Mouse (Mus musculus) WW6 (cell line): Measurements from ENCODE around the gene Shld2.

Source experiments
- DNase-seq: peaks from one replicate; pipeline ENCODE4 v3.0.0-alpha.2; 2013; ENCODE audit warnings: low read depth, low spot score

Gene Shld2

DNA sequence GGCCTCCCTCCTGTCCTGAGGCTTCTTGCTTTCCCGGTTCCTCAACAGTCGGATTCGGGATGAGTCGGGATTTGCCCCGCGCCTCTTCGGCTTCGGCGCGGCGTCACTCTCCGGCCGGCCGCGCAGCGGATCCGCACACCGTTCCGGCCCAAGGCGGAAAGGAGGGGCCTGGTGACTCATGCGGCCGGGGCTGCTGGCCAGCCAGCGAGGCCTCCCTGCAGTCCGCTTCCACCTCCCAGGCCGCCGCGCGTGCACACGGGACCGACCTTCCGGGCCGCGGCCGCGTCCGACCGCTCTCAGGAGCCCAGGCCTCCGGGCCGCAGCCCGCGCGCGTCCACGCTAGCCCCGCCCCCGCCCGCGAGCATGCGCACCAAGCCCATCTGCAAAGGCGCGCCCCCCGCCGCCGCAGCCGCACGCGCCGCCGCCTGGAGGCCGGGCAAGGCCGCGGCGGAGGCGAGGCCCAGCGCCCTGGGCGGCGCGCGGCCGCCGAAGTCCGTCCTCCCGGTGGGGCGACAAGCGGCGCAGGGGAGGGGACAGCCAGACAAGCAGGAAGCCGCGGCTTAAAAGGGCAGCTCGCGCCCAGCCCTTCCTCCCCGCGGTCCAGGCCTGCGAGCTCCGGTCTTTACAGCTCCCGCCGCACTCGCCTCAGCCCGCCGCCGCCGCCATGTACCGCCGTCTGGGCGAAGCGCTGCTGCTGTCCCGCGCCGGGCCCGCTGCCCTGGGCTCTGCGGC lies at the start of gene Shld2, which contains the start of gene Glud1:
TSS of gene Shld2 (minus strand) at position 260 of the 732 bp plus-strand sequence.
TSS of gene Glud1 (plus strand) at position 494 of the 732 bp plus-strand sequence.
- no peak for DNase-seq

- no peak for DNase-seq
These were observed 49.5 kb upstream of the Shld2 start for GRCm38 (mm10) chr14:34359676-34360244.

- no peak for DNase-seq
These were observed 47.6 kb upstream of the Shld2 start for GRCm38 (mm10) chr14:34357671-34358455.

GRCm38 (mm10) chr14:34355301-34355700 lies 45.0 kb upstream of the Shld2 start, which contains the start of gene Fam25c:
Gene Fam25c, minus strand, starts transcription at chr14:34355433.
- no peak for DNase-seq

DNA sequence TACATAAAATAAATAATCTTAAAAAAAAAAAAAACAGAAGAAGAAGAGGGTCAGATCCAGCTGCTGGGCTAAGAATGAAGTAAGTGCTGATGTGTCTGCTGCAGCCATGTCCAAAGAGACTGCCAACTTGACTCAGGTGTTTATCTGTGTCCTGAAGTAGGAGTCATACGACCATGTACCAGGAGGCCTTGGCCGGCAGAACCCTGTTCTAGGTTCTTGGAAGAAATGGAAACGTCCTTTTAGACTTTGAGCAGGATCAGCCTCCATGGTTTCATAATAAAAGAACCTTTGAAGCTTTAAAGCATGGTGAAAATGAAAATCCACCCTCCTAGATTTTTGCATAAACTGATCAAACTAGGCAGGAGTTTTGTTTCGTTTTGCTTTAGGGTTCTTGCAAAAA lies 44.2 kb upstream of the Shld2 start:
- no peak for DNase-seq

GRCm38 (mm10) chr14:34353326-34353725 lies 43.0 kb upstream of the Shld2 start:
- no peak for DNase-seq

DNA sequence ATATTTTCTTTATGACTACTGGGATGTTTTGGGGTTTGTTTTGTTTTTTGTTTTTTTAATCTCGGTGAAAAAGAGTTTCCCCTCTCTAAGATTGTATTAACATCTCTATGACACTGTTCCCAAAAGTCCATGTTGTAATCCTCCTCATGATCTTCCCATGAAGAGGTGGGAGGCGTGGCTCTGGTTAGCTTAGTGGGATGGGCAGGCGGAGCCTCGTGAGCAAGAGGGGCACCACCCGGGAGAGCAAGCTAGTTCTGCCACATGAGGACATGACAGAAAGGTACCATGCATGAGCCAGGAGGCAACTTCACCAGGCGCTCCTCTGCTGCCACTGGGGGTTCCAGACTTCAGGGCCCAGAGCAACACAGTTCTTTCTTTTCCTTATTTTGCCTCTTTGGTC lies 42.2 kb upstream of the Shld2 start:
- DNase-seq = no peak

- no peak for DNase-seq
These were observed 41.4 kb upstream of the Shld2 start for GRCm38 (mm10) chr14:34351660-34352059.

- DNase-seq = no peak
These were observed 38.7 kb upstream of the Shld2 start for GRCm38 (mm10) chr14:34349007-34349406.

- DNase-seq = no peak
These were observed 38.0 kb upstream of the Shld2 start for GRCm38 (mm10) chr14:34348301-34348700.

- DNase-seq = no peak
These were observed 36.8 kb upstream of the Shld2 start for GRCm38 (mm10) chr14:34347084-34347483.

GRCm38 (mm10) chr14:34345771-34346566 lies 35.7 kb upstream of the Shld2 start:
- no peak for DNase-seq

DNA sequence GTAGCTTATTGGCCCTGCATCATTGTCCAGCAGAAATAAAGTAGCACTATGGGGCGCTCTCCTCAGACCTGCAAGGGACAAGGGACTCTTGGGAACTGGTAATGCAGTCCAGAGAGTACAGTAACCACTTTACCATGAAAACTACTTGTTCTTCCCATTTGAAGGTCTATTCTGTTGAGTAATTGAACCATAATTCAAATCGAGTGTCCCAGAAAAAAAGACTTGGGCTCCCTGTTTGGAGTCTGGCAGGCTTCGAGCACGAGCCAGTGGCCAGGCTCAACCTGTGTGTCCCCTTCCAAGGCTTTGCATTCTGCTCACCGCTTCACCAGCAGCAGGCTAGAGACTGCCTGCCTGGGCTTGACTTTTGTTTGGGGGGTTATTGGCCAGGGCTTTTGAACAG lies 34.1 kb upstream of the Shld2 start:
- no peak for DNase-seq

DNA sequence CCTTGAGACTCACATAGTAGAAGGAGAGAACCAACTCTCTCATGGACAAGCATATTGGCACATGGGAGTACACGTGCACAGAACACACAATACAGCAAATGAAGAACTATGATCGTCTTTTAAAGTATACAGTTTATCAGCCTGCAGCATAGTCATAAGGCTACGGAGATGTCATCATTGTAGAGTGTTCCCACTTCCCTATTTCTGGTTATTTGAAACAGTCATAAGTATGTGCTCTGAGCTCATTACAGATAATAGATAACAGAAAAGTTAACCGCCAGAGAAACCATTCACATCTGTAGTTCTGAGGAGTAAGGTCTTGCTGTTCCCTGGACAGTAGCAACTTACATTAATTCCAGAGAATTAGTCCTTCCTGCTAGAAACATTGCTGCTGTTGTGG lies 32.8 kb upstream of the Shld2 start:
- no peak for DNase-seq

- no peak for DNase-seq
These were observed 31.7 kb upstream of the Shld2 start for GRCm38 (mm10) chr14:34341993-34342392.

GRCm38 (mm10) chr14:34339446-34339845 lies 29.2 kb upstream of the Shld2 start:
- DNase-seq = no peak

DNA sequence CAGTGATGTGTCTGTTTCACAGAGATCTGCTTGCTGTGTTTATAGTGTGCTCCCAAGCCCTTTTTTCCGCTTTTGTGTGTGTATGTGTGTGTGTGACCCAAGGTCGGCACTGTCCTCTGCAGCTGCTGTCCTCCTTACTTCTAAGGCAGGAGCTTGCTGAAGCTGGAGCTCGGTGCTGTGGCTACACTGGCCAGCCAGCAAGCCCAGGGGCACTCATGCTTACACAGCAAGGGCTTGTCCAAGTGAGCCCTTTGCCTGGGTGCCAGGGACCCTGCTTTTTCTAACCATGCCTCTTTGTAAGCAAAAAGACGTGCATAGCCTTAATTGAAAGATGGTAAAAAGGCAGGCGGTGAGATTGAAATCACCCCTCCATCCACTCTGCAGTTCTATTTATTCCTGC lies 22.2 kb upstream of the Shld2 start:
- no peak for DNase-seq

DNA sequence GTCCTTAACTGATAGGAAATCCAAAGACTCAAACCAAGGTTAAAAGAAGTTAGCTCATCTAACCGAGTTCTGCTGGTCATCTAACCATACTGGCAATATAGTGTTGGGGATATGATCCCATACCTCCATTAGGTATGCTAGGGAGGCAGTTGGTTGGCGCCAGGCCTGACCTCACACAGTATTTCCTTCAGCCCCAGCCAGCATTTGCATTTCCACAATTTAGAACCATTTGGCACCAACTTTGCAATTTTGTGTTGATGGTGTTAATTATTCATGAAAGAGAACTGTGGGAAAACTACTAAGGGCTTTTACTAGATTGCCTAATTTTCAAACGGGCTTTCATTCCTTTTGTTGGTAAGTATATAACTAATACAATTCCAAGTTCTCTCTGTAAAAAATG lies 21.6 kb upstream of the Shld2 start:
- DNase-seq = no peak

GRCm38 (mm10) chr14:34330657-34331158 lies 20.4 kb upstream of the Shld2 start:
- DNase-seq = no peak

GRCm38 (mm10) chr14:34327618-34328017 lies 17.3 kb upstream of the Shld2 start:
- no peak for DNase-seq

DNA sequence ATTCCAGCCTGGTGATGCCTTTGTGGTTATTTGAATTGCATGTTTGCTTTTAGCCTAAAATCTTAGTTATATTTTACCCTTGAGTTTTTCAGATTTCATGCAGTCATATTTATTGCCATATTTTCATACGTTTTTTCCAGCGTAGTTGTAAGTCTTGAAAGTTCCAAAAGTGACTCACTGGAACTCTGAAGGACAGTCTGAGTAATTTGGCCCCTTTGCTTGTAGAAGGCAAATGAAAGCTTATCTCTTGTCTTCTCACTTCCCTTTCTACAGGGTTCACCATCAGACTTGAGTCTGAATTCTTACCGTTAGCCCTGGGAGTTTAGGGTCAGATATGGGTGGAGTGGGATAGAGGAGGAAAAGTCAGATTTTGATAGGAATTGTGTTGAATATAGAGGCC lies 16.3 kb upstream of the Shld2 start:
- DNase-seq = no peak
